Mouse (Mus musculus) heart, embryonic 11.5 days (tissue): Measurements from ENCODE around the gene Aig1. TPM values are rescaled to one million over a fixed set of nuclear protein-coding genes. Genes with fewer than 3 reads are reported as not detected.

Experiments used
- ATAC-seq: fragments of 200-750 bp; cut with Nextera tagmentation; replicated peaks from 2 replicates; pipeline ENCODE4 v1.8.0; 2017; ENCODE audit warnings: moderate library complexity; ENCODE audit not compliant: insufficient number of reproducible peaks, low FRiP score, low TSS enrichment
- H3K27ac ChIP-seq: fragments of 300-500 bp; sonication (generic); 2 replicates; pipeline ENCODE4 v1.5.1; 2014; ENCODE audit warnings: mild to moderate bottlenecking, low read depth, low read length
- H3K27me3 ChIP-seq: fragments of 300-500 bp; sonication (generic); 2 replicates; pipeline ENCODE4 v1.6.1; 2014; ENCODE audit warnings: mild to moderate bottlenecking, low read length, mixed read lengths; ENCODE audit not compliant: control insufficient read depth, insufficient read depth
- H3K36me3 ChIP-seq: fragments of 300-500 bp; sonication (generic); 2 replicates; pipeline ENCODE4 v1.6.1; 2014; ENCODE audit warnings: mild to moderate bottlenecking, low read length, moderate library complexity, mixed read lengths; ENCODE audit not compliant: control insufficient read depth, insufficient read depth
- H3K4me1 ChIP-seq: fragments of 300-500 bp; sonication (generic); 2 replicates; pipeline ENCODE4 v1.6.1; 2014; ENCODE audit warnings: low read length; ENCODE audit not compliant: control insufficient read depth, insufficient read depth
- H3K4me2 ChIP-seq: fragments of 300-500 bp; sonication (generic); 2 replicates; pipeline ENCODE4 v1.6.1; 2014; ENCODE audit warnings: mild to moderate bottlenecking, moderate library complexity
- H3K4me3 ChIP-seq: fragments of 300-500 bp; sonication (generic); 2 replicates; pipeline ENCODE4 v1.5.1; 2014; ENCODE audit warnings: low read depth, low read length
- H3K9ac ChIP-seq: fragments of 300-500 bp; sonication (generic); 2 replicates; pipeline ENCODE4 v1.6.1; 2014; ENCODE audit warnings: mild to moderate bottlenecking, low read depth, low read length, moderate library complexity
- H3K9me3 ChIP-seq: fragments of 300-500 bp; sonication (generic); replicated peaks from 2 replicates; pipeline ENCODE4 v1.6.1; 2016; ENCODE audit warnings: low read length; ENCODE audit not compliant: control insufficient read depth
- whole genome bisulfite sequencing: fragments of 180-500 bp; shearing (Covaris S2); extraction: QIAGEN DNeasy Blood & Tissue Kit; methylation state at CpG from one replicate; pipeline ENCODE4 v1.1.7; 2014; ENCODE audit not compliant: insufficient replicate concordance; 5-methylcytosine and 5-hydroxymethylcytosine counted together
- polyA plus RNA-seq: library from polyadenylated mRNA; unstranded; fragments of >200 nt; fragmentation: Nextera tagmentation; extraction: Ambion mirVana; gene quantifications from 2 replicates; pipeline ENCODE4 v1.2.1, GENCODE M21; 2014

The Aig1 gene
- polyA plus RNA-seq, 1 experiment from 2014 or later: 38.3 TPM

GRCm38 (mm10) chr10:13856438-13856837 lies 12.3 kb downstream of the Aig1 start:
- no peak for ATAC-seq
- H3K9ac ChIP-seq: no peak overlapping the region
- H3K4me2 ChIP-seq: no peak overlapping the region
- H3K36me3 ChIP-seq: no peaks in the 10 kb centered on the region
- H3K4me1 ChIP-seq: no peaks in the 10 kb centered on the region
- no peak overlapping the region for H3K4me3 ChIP-seq
- H3K27ac ChIP-seq: no peak overlapping the region
- WGBS: 74% methylated on average over 7 of the region's 7 CpGs
- H3K27me3 ChIP-seq: no peaks in the 10 kb centered on the region
- no peaks in the 10 kb centered on the region for H3K9me3 ChIP-seq

GRCm38 (mm10) chr10:13855969-13856368 lies 12.8 kb downstream of the Aig1 start:
- WGBS: 80% methylated on average over 7 of the region's 7 CpGs
- ATAC-seq: no peak
- no peak overlapping the region for H3K9ac ChIP-seq
- H3K4me3 ChIP-seq: no peak overlapping the region
- H3K27me3 ChIP-seq: no peaks in the 10 kb centered on the region
- H3K4me2 ChIP-seq: no peak overlapping the region
- no peaks in the 10 kb centered on the region for H3K36me3 ChIP-seq
- H3K4me1 ChIP-seq: no peaks in the 10 kb centered on the region
- no peak overlapping the region for H3K27ac ChIP-seq
- no peaks in the 10 kb centered on the region for H3K9me3 ChIP-seq

GRCm38 (mm10) chr10:13855111-13855510 lies 13.7 kb downstream of the Aig1 start:
- Histone ChIP-seq H3K9me3 (no peaks in the 10 kb centered on the region), H3K4me1 (no peaks in the 10 kb centered on the region), H3K36me3 (no peaks in the 10 kb centered on the region), H3K9ac (no peak overlapping the region), H3K27me3 (no peaks in the 10 kb centered on the region), H3K4me2 (no peak overlapping the region), H3K27ac (no peak overlapping the region), H3K4me3 (no peak overlapping the region)
- 81% methylated on average over 3 of the region's 3 CpGs for WGBS
- ATAC-seq: no peak

- no peak for ATAC-seq
- H3K9ac ChIP-seq: no peak overlapping the region
These were observed 18.7 kb downstream of the Aig1 start for GRCm38 (mm10) chr10:13850071-13850470.

GRCm38 (mm10) chr10:13849205-13849604 lies 19.6 kb downstream of the Aig1 start:
- Histone ChIP-seq H3K4me1 (no peaks in the 10 kb centered on the region), H3K4me2 (no peak overlapping the region), H3K9me3 (no peaks in the 10 kb centered on the region), H3K9ac (no peak overlapping the region), H3K27me3 (no peaks in the 10 kb centered on the region), H3K4me3 (no peak overlapping the region), H3K36me3 (no peaks in the 10 kb centered on the region), H3K27ac (no peak overlapping the region)
- 55% methylated on average over 2 of the region's 2 CpGs for WGBS
- no peak for ATAC-seq

More at GRCm38 (mm10) chr10:13850071-13850470, 18.7 kb downstream of the Aig1 start:
- H3K36me3 ChIP-seq: no peaks in the 10 kb centered on the region
- WGBS: 58% methylated on average over 3 of the region's 3 CpGs
- H3K4me3 ChIP-seq: no peak overlapping the region
- H3K4me1 ChIP-seq: no peaks in the 10 kb centered on the region
- H3K27ac ChIP-seq: no peak overlapping the region
- H3K27me3 ChIP-seq: no peaks in the 10 kb centered on the region
- no peak overlapping the region for H3K4me2 ChIP-seq
- H3K9me3 ChIP-seq: no peaks in the 10 kb centered on the region

GRCm38 (mm10) chr10:13844864-13845263 lies 23.9 kb downstream of the Aig1 start:
- 79% methylated on average over 4 of the region's 4 CpGs for WGBS
- Histone ChIP-seq H3K36me3 (no peaks in the 10 kb centered on the region), H3K4me3 (no peak overlapping the region), H3K9ac (no peak overlapping the region), H3K9me3 (no peaks in the 10 kb centered on the region), H3K27me3 (no peaks in the 10 kb centered on the region), H3K27ac (no peak overlapping the region), H3K4me2 (no peak overlapping the region), H3K4me1 (peaks cover 3% of the 10 kb centered on the region; the same call in 1 of the 2 replicates)
- no peak for ATAC-seq

- WGBS: 73% methylated on average over 3 of the region's 3 CpGs
- ATAC-seq: no peak
- Histone ChIP-seq H3K9me3 (no peaks in the 10 kb centered on the region), H3K36me3 (no peaks in the 10 kb centered on the region), H3K4me2 (no peak overlapping the region), H3K4me1 (peaks cover 3% of the 10 kb centered on the region; the same call in 1 of the 2 replicates), H3K4me3 (no peak overlapping the region), H3K27me3 (no peaks in the 10 kb centered on the region), H3K9ac (no peak overlapping the region), H3K27ac (no peak overlapping the region)
These were observed 25.0 kb downstream of the Aig1 start for GRCm38 (mm10) chr10:13843746-13844145.

GRCm38 (mm10) chr10:13842855-13843254 lies 25.9 kb downstream of the Aig1 start:
- Histone ChIP-seq H3K9me3 (no peaks in the 10 kb centered on the region), H3K27me3 (no peaks in the 10 kb centered on the region), H3K4me3 (no peak overlapping the region), H3K9ac (no peak overlapping the region), H3K27ac (no peak overlapping the region), H3K36me3 (no peaks in the 10 kb centered on the region), H3K4me1 (peaks cover 3% of the 10 kb centered on the region; the same call in 1 of the 2 replicates), H3K4me2 (no peak overlapping the region)
- WGBS: 44% methylated on average over 8 of the region's 8 CpGs
- no peak for ATAC-seq

GRCm38 (mm10) chr10:13838511-13839126 lies 30.2 kb downstream of the Aig1 start:
- no peaks in the 10 kb centered on the region for H3K9me3 ChIP-seq
- ATAC-seq: no peak
- no peak overlapping the region for H3K9ac ChIP-seq
- WGBS: 84% methylated on average over 6 of the region's 6 CpGs
- H3K4me1 ChIP-seq: peaks cover 3% of the 10 kb centered on the region; the same call in 1 of the 2 replicates
- H3K4me3 ChIP-seq: no peak overlapping the region
- H3K4me2 ChIP-seq: no peak overlapping the region
- H3K27me3 ChIP-seq: no peaks in the 10 kb centered on the region
- no peaks in the 10 kb centered on the region for H3K36me3 ChIP-seq
- no peak overlapping the region for H3K27ac ChIP-seq
